Mouse (Mus musculus) heart, embryonic 12.5 days (tissue): ENCODE measurements around the gene Setd3. TPM values are rescaled to one million over a fixed set of nuclear protein-coding genes. Genes with fewer than 3 reads are reported as not detected.

Experiments
- ATAC-seq: fragments of 200-750 bp; cut with Nextera tagmentation; 2 replicates; pipeline ENCODE4 v1.8.0; 2017; ENCODE audit warnings: moderate TSS enrichment, moderate library complexity; ENCODE audit not compliant: insufficient number of reproducible peaks, low FRiP score
- H3K27ac ChIP-seq: fragments of 300-500 bp; sonication (generic); 2 replicates; pipeline ENCODE4 v1.5.1; 2016; ENCODE audit warnings: mild to moderate bottlenecking, moderate library complexity; ENCODE audit not compliant: poor library complexity, severe bottlenecking
- H3K27me3 ChIP-seq: fragments of 300-500 bp; sonication (generic); replicated peaks from 2 replicates; pipeline ENCODE4 v1.6.1; 2016; ENCODE audit warnings: mild to moderate bottlenecking, moderate library complexity
- H3K36me3 ChIP-seq: fragments of 300-500 bp; sonication (generic); 2 replicates; pipeline ENCODE4 v1.6.1; 2016; ENCODE audit warnings: mild to moderate bottlenecking, moderate library complexity
- H3K4me1 ChIP-seq: fragments of 300-500 bp; sonication (generic); replicated peaks from 2 replicates; pipeline ENCODE4 v1.6.1; 2016; ENCODE audit warnings: mild to moderate bottlenecking
- H3K4me2 ChIP-seq: fragments of 300-500 bp; sonication (generic); 2 replicates; pipeline ENCODE4 v1.6.1; 2016; ENCODE audit warnings: mild to moderate bottlenecking, moderate library complexity
- H3K4me3 ChIP-seq: fragments of 300-500 bp; sonication (generic); 2 replicates; pipeline ENCODE4 v1.5.1; 2016; ENCODE audit warnings: mild to moderate bottlenecking
- H3K9ac ChIP-seq: fragments of 300-500 bp; sonication (generic); 2 replicates; pipeline ENCODE4 v1.6.1; 2016; ENCODE audit warnings: mild to moderate bottlenecking, moderate library complexity
- H3K9me3 ChIP-seq: fragments of 300-500 bp; sonication (generic); replicated peaks from 2 replicates; pipeline ENCODE4 v1.6.1; 2016; ENCODE audit warnings: mild to moderate bottlenecking, moderate library complexity
- WGBS: fragments of 180-500 bp; shearing (Covaris S2); methylation state at CpG from one replicate; pipeline ENCODE4 v1.1.7; 2016; 5-methylcytosine and 5-hydroxymethylcytosine counted together
- polyA plus RNA-seq: library from polyadenylated mRNA; unstranded; fragments of >200 nt; fragmentation: Nextera tagmentation; extraction: Ambion mirVana; gene quantifications from 2 replicates; pipeline ENCODE4 v1.2.1, GENCODE M21; 2016

Setd3 gene
- polyA plus RNA-seq, result 83.1 and 83.3 TPM in 2 replicates

DNA sequence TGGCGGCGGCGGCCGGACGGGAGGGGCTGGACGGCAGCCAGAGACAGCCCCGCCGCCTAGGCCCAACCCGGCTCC, at the start of gene Setd3:
Gene Setd3, minus strand, starts transcription at position 69 of the 75 bp plus-strand sequence.
- WGBS, result 0% methylated on average over 7 of the region's 9 CpGs
- Histone ChIP-seq H3K9me3 (no peaks in the 10 kb centered on the region), H3K27me3 (no peaks in the 10 kb centered on the region), H3K36me3 (peaks cover 14% of the 10 kb centered on the region), H3K4me3 (peak within 1 kb of the TSS; percentile 78), H3K4me1 (peaks cover 29% of the 10 kb centered on the region), H3K9ac (peak within 1 kb of the TSS; percentile 98), H3K27ac (peak within 1 kb of the TSS; percentile 83), H3K4me2 (peak within 1 kb of the TSS; percentile 88)
- no peak for ATAC-seq

DNA sequence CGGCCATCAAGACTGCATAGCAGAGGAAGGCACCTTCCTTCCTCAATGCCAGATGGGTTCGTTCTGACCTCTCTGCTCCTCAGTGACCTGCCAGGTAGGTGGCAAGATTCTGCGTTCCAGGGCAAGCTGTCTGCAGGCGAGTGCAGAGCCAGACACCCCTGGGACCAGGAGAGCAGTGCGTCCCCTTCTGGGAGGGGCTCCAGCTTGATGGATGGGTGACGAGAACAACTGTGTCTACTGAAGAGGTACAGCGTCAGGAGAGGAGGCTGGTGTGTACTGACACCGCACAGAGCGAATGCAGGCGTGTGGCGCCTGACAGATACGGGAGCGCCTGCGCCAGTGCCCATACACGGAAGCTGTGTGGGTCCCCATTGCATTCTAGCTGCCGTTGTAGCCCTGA, 48.4 kb upstream of the Setd3 start:
- WGBS, result 63% methylated on average over 16 of the region's 16 CpGs
- H3K4me1 ChIP-seq, result peaks cover 79% of the 10 kb centered on the region
- no peaks in the 10 kb centered on the region for H3K36me3 ChIP-seq
- no peak overlapping the region for H3K27ac ChIP-seq
- no peak overlapping the region for H3K4me3 ChIP-seq
- ATAC-seq, result no peak
- H3K9me3 ChIP-seq, result no peaks in the 10 kb centered on the region
- no peak overlapping the region for H3K9ac ChIP-seq
- no peaks in the 10 kb centered on the region for H3K27me3 ChIP-seq
- no peak overlapping the region for H3K4me2 ChIP-seq

DNA sequence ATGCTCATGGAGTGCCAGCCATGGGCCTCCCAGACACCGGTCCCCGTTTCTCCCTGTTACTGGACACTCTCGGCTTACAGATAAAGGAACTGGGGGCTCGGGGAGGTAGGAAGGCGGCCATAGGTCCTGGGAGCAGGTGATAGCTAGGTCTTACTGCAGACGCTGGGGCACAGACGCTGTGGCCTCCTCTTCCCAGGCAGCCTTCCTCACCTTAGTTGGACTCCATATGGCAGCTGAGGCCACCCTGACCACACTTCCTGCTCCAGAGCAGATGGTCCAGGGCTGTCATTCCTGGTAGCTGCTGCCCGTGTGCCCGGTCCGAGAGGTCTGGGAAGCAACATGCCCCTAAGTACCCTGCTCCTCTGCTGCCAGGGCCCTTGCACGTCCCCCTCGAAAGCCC, 47.8 kb upstream of the Setd3 start:
- Histone ChIP-seq H3K4me2 (no peak overlapping the region), H3K4me3 (no peak overlapping the region), H3K4me1 (peaks cover 76% of the 10 kb centered on the region), H3K36me3 (no peaks in the 10 kb centered on the region), H3K9me3 (no peaks in the 10 kb centered on the region), H3K27ac (no peak overlapping the region), H3K9ac (no peak overlapping the region), H3K27me3 (no peaks in the 10 kb centered on the region)
- WGBS, result 71% methylated on average over 12 of the region's 12 CpGs
- ATAC-seq, result no peak

DNA sequence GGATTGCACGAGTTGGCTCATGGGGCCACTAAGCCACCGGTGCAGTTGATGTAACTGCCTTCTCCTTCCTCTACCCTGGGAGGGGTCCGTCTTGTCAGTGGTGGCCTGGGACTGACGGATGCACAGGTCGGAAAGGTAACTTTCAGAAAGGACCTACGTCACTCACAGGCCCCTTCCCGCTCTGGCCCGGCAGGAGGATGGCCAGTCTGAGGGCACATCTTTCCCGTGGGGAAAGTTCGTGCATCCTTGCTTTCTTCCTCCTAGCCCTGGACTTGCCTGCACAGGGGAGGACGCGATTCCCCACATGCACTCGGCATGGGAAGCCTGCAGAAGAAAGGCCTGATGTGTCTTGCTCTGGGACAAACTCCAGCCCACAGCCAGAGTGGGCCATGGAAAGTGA, 47.1 kb upstream of the Setd3 start:
- ATAC-seq, result no peak
- Histone ChIP-seq H3K27me3 (no peaks in the 10 kb centered on the region), H3K9ac (0 out of 2 replicates have a peak overlapping the region, but pooled peaks have one; percentile 7), H3K36me3 (no peaks in the 10 kb centered on the region), H3K27ac (peak overlapping the region; percentile 42; the same call in 1 of the 2 replicates), H3K9me3 (no peaks in the 10 kb centered on the region), H3K4me2 (no peak overlapping the region), H3K4me1 (peaks cover 74% of the 10 kb centered on the region), H3K4me3 (no peak overlapping the region)
- 76% methylated on average over 13 of the region's 13 CpGs for WGBS

DNA sequence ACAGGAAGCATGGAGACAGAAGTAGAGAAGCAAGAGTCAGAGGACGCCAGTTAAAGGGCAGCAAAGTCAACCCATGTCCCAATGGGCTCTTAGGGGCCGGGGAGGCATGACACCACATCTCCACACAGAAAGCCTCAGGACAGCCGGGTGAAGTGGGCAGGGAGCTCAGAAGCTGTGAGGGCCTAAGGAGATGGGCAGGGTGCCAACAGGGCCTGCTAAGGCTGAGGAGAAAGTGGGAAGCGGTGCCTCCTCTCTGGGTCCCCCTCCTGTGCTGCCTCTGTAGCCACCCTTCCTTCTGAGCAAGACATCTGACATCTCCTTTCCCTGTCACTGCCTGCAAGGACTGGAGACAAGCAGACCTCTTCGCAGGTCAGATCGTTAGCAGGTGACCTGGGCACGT, 46.7 kb upstream of the Setd3 start:
- 54% methylated on average over 7 of the region's 7 CpGs for WGBS
- no peak overlapping the region for H3K4me2 ChIP-seq
- H3K9me3 ChIP-seq, result no peaks in the 10 kb centered on the region
- no peaks in the 10 kb centered on the region for H3K27me3 ChIP-seq
- H3K36me3 ChIP-seq, result no peaks in the 10 kb centered on the region
- H3K4me1 ChIP-seq, result peaks cover 74% of the 10 kb centered on the region
- 0 out of 2 replicates have a peak overlapping the region, but pooled peaks have one; percentile 7 for H3K9ac ChIP-seq
- H3K27ac ChIP-seq, result peak overlapping the region; percentile 42; the same call in 1 of the 2 replicates
- no peak for ATAC-seq
- H3K4me3 ChIP-seq, result no peak overlapping the region

DNA sequence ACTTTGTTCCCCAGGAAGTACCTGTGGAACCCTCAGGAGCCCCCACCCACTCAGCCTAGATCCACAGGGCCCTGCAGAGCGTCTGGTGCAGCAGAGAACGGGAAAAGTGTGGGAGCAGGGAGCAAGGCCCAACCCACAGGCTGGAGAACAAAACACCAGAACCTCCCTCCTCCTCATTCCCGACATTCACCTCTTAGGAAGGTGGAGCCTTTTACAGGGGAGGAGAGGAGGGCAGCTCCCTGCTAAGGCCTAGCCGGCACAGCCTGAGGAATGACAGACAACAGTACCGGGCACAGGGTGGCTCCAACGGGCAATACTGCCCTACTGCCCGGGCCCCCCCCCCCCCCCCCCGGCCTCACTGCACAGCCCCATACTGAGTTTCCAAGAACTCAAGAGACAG, 44.2 kb upstream of the Setd3 start:
- WGBS, result 40% methylated on average over 8 of the region's 8 CpGs

DNA sequence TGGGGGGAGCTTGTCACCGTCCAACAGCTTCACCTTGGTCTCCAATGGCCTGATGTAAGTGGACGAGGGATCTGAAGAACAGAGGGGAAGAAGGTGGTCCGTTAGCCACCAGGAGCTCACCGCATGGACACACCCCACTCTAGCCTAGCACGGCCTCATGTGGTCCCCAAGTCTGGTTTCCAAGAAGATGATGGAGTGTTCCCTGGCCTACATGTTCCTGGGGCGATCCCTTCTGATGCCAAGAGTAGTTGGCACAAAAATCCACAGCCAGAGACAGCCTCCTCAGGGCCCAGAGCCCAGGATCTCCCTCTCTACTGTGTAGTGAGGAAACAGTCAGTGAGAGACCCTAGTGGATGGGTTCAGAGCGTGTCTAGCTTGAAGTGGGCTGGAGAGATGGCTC, 42.6 kb upstream of the Setd3 start:
- Histone ChIP-seq H3K4me3 (no peak overlapping the region), H3K36me3 (no peaks in the 10 kb centered on the region), H3K4me1 (peaks cover 75% of the 10 kb centered on the region), H3K27ac (no peak overlapping the region), H3K27me3 (no peaks in the 10 kb centered on the region), H3K9ac (no peak overlapping the region), H3K4me2 (no peak overlapping the region), H3K9me3 (no peaks in the 10 kb centered on the region)
- no peak for ATAC-seq
- WGBS, result 90% methylated on average over 7 of the region's 7 CpGs

More for the DNA sequence above, 44.2 kb upstream of the Setd3 start:
- H3K4me2 ChIP-seq, result no peak overlapping the region
- no peak for ATAC-seq
- no peaks in the 10 kb centered on the region for H3K9me3 ChIP-seq
- peaks cover 82% of the 10 kb centered on the region for H3K4me1 ChIP-seq
- no peak overlapping the region for H3K27ac ChIP-seq
- H3K9ac ChIP-seq, result peak overlapping the region; percentile 42; the same call in 1 of the 2 replicates
- H3K4me3 ChIP-seq, result no peak overlapping the region
- no peaks in the 10 kb centered on the region for H3K36me3 ChIP-seq
- H3K27me3 ChIP-seq, result no peaks in the 10 kb centered on the region

DNA sequence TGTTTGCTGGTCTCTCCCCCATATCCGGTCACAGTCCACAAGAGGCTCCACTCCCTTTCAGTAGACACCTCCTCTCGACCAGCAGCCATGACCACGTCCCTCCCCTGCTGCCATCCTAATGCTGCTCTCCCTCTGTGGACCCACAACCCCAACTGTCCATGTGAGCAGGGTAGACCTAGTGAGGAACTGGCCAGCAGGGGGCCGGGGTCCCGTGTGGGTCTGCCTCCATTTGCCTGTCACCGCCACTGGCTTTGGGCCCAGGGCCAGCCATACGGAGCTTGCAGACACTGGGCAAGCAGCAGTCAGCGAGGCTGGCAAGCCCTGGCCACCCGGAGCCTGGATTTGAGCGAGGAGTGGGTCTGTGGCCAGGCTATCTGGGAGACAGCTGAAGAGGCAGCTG, 42.1 kb upstream of the Setd3 start:
- Histone ChIP-seq H3K27ac (no peak overlapping the region), H3K9ac (0 out of 2 replicates have a peak overlapping the region, but pooled peaks have one; percentile 0), H3K4me2 (no peak overlapping the region), H3K36me3 (no peaks in the 10 kb centered on the region), H3K27me3 (no peaks in the 10 kb centered on the region), H3K4me1 (peaks cover 71% of the 10 kb centered on the region), H3K9me3 (no peaks in the 10 kb centered on the region), H3K4me3 (no peak overlapping the region)
- ATAC-seq, result no peak
- 44% methylated on average over 10 of the region's 10 CpGs for WGBS

DNA sequence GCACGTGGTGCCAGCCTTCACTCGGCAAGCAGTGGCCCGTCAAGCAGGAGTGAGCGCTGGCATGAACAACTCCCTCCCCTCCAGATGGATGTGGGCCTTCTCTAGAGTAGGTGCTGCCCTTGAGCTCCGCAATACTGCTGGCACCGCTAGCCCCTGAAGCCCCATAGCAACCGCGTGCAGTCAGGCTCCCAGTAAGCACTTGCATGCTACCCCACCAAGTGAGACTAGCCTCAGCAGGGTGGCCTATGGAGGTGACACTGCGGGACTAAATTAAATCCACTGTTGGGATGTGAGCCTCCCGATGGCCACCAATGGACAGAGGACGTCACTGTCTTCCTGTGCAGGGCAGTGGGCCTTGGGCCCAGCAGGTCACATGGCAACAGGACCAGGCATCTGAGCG, 41.5 kb upstream of the Setd3 start:
- ATAC-seq, result no peak
- no peak overlapping the region for H3K27ac ChIP-seq
- no peaks in the 10 kb centered on the region for H3K9me3 ChIP-seq
- WGBS, result 73% methylated on average over 12 of the region's 12 CpGs
- peaks cover 65% of the 10 kb centered on the region for H3K4me1 ChIP-seq
- H3K36me3 ChIP-seq, result no peaks in the 10 kb centered on the region
- no peak overlapping the region for H3K4me2 ChIP-seq
- no peak overlapping the region for H3K9ac ChIP-seq
- no peak overlapping the region for H3K4me3 ChIP-seq
- H3K27me3 ChIP-seq, result no peaks in the 10 kb centered on the region

DNA sequence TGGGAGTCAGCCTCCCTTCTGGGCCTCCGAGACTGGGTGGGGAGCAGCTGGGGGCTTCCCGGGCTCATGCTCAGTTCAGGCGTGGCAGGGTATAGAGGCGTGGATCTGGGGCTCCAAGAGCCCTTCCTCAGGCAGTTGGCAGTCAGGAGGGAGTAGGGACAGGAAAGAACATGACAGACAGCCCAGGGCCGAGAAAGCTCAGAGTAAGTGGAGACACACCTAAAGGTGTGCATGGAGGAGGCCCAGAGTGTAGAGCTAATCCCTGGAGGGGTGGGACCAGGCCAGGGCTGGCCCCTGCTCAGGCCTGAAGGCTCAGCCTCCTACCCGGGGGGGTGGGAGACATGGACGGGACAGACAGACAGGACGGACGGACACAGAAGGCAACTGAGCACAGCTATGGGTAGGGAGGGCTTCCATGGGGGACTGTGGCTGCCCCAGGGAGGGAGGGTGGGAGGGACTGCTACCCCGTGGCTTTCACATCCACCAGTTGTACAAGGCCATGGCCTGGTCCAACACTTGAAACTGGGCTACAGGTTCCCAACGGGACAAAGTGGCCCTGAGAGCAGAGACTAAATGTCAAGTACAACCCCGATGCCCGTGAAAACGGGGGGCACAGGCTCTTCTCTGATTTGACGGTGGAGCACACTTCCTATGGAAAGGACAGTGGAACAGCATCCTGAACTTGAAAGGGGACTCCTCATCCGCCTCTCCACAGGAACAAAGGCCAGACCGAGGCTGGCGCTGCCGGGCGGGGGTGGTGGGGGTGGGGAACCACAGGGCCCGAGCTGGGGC, 40.9 kb upstream of the Setd3 start:
- Histone ChIP-seq H3K4me3 (no peak overlapping the region), H3K27ac (no peak overlapping the region), H3K9me3 (no peaks in the 10 kb centered on the region), H3K4me2 (no peak overlapping the region), H3K9ac (0 out of 2 replicates have a peak overlapping the region, but pooled peaks have one; percentile 5), H3K36me3 (no peaks in the 10 kb centered on the region), H3K27me3 (no peaks in the 10 kb centered on the region), H3K4me1 (peaks cover 63% of the 10 kb centered on the region)
- ATAC-seq, result no peak
- WGBS, result 71% methylated on average over 21 of the region's 21 CpGs

DNA sequence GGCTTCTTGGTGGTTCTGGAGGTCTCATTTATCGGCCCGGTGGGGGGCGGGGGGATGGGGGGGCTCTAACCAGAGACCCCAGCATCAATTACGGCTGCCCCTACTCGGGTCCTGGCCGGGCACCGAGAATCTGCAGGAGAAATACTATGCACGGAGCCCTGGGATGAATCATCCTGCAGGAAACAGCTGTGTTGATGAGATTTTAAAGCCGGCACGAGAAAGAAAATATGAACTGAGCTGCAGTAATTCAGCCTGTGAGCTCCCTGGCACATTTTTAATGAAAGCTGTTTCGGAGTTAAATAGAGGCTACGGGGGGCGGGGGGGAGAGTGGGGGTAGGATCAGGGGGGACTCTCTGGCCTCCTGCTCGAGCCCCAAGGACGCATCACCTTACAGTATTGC, 40.0 kb upstream of the Setd3 start:
- no peak for ATAC-seq
- Histone ChIP-seq H3K27ac (no peak overlapping the region), H3K27me3 (no peaks in the 10 kb centered on the region), H3K9ac (peak overlapping the region; percentile 4; the same call in 1 of the 2 replicates), H3K4me3 (no peak overlapping the region), H3K4me1 (peaks cover 64% of the 10 kb centered on the region), H3K9me3 (no peaks in the 10 kb centered on the region), H3K4me2 (0 out of 2 replicates have a peak overlapping the region, but pooled peaks have one; percentile 11), H3K36me3 (no peaks in the 10 kb centered on the region)
- WGBS, result 58% methylated on average over 15 of the region's 15 CpGs

DNA sequence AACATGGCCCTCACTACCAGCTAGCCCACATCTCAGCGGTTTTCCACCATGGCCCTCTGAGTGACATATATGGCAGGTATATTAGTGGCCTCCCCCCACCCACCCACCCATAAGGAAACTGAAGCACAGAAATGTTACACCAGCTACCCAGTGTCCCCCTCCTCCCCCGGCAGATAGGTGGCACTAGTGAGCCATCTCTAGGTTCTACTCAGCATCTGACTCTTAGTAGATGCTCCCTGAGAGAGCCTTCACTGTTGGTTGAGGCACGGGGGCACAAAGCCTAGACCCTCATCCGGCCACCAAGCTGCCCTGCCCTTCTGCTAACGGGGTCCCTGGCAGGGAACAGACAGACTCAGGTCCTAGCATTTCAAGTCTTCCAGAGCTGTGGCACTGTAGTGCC, 38.5 kb upstream of the Setd3 start:
- no peaks in the 10 kb centered on the region for H3K36me3 ChIP-seq
- no peaks in the 10 kb centered on the region for H3K27me3 ChIP-seq
- no peak overlapping the region for H3K9ac ChIP-seq
- no peaks in the 10 kb centered on the region for H3K9me3 ChIP-seq
- 65% methylated on average over 5 of the region's 5 CpGs for WGBS
- no peak overlapping the region for H3K4me2 ChIP-seq
- ATAC-seq, result no peak
- H3K27ac ChIP-seq, result no peak overlapping the region
- H3K4me3 ChIP-seq, result no peak overlapping the region
- peaks cover 69% of the 10 kb centered on the region for H3K4me1 ChIP-seq
